Mouse (Mus musculus): ENCODE data around the gene R3hcc1l.

Gene R3hcc1l

GRCm38 (mm10) chr19:42518620-42519310 is at the start of gene R3hcc1l:
Gene R3hcc1l (plus strand): TSS chr19:42518759.
- peak; percentile 99 for DNase-seq (ENCODE audit: low read depth)

GRCm38 (mm10) chr19:42471571-42471970 is 47.0 kb upstream of the R3hcc1l start:
- DNase-seq (ENCODE audit: low read depth), result no peak

DNA sequence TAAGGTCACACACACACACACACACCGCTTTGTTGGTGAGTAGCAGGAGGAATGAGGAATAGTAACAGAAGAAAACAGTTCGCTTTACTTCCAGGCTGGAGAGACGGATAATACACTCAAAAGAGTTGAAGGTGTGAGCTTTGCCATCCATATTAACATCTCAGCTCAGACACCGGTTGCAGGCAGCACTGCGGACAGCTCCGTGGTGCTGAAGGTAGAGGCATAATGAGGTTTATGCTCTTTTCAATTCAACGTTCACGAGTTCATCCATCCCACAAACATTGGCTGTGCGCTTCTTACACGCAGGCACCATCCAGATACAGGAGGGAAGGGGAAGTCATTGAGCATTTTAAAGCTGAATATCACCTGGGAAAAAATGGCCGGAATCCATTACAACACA is 45.7 kb upstream of the R3hcc1l start:
- DNase-seq (ENCODE audit: low read depth), result peak; percentile 73

GRCm38 (mm10) chr19:42477769-42478168 is 40.8 kb upstream of the R3hcc1l start:
- no peak for DNase-seq (ENCODE audit: low read depth)

DNA sequence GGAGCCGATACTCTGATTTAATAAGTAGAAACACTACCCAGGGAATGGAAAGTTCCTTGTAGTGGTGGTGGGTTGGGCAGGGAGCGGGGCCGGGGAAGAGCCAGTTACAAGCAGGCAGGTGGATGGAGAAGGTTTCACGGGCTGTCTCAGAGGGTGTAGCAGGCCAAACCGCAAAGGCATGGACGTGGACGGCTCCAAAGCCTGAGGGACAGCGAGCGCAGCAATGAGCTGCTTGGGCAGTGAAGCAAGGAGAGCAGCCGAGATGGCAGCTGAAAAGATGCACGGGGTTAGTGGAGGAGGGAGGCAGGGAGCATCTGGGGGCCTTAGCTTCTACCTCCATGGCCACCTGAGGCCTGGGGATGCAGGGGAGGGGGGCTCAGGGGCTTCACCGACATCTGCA is 40.3 kb upstream of the R3hcc1l start:
- no peak for DNase-seq (ENCODE audit: low read depth)

GRCm38 (mm10) chr19:42485443-42485842 is 33.1 kb upstream of the R3hcc1l start:
- peak; percentile 50 for DNase-seq (ENCODE audit: low read depth)

- no peak for DNase-seq (ENCODE audit: low read depth)
Measured at GRCm38 (mm10) chr19:42487261-42487660, 31.3 kb upstream of the R3hcc1l start.

DNA sequence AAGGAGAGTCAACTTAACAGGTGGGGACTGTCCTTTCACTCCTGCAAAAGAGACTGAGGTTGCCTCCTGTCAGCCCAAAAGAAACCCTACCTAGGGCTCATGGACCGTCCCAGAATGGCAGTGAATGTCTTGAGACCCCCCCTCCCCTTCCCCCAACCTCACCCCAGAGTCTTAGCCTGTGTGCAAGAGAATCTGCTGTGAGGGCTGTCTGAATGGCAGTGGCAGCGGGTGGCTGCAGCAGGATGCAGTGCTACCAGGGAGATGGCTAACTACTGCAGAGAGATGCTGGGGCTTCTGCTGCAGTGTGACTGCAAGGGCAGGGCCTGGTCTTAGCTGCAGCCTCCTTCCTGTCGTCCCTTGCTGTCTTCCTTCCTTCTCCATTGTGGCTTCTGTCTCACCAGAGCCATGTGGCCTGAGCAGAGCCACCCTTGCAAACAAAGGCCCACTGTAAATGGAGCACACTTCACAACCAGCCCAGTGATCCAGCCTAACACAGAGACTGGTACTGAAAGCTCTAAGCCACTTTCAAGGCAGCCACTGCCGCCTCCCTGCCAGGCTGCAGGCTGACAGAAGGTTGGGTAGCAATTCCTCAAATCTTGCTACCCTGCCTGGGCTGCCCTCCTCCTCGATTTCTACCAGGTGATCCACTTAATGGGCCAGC is 25.2 kb upstream of the R3hcc1l start:
- DNase-seq (ENCODE audit: low read depth), result no peak

GRCm38 (mm10) chr19:42504156-42504555 is 14.4 kb upstream of the R3hcc1l start:
- DNase-seq (ENCODE audit: low read depth), result no peak

DNA sequence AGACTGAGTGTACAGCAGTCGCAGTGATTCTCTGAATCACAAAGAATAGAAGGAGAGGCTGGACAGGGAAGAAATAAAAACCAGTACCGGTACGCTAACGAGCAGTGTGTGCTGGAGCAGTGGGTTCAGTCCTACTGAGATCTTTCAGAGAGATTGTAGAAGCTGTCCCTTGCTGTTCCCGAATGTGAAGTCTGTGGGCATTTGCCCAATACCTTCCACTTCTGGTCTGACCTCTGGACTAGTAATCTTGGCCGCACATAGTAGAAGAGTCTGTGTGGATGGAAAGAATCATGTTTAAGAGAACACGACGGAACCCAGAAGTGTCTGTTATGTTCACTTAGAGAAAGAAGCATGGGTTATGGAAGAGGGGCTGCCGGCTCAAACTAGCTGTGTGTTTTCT is 8.9 kb upstream of the R3hcc1l start:
- no peak for DNase-seq (ENCODE audit: low read depth)

DNA sequence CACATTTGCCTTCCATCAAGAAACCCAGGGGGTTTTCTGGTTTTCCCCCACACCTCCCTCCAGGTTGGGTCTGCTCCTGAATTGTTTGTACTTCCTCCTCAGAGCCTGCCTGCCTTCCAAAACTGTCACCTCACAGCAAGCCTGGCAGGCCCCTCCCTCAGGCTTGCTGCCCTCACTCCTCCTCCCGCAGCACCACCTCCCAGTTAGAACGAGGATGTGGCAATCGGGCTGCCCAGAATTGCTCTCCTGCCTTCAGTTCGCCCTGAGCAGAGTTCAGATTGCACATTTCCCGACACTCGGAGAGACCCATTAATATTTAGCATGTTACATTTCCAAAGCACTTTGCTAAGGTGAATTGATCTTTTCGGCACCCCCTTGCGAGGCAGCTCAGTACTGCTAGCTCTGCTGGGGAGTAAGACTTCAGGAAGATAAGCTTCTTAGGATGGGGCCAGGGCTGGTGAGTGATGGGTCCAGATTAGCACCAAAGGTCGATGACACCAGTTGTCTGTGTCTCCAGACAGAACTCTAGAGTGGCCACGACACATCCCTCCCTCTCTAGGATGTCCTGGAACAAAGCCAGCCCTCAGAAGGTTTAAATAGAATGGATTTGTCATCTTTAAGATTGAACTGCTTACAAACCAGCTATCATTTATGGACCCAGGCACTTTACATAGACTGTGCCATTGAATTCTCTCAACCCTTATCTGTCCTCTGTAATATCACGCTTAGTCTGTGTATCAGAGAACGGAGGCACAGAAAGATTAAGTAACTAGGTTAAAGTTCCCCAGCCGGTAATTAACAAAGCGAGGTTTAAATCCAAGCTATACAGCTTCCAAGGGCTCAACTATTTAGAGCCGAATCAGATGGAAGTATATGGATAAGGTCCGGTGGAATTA is 8.0 kb upstream of the R3hcc1l start:
- peak; percentile 47 for DNase-seq (ENCODE audit: low read depth)

- no peak for DNase-seq (ENCODE audit: low read depth)
Measured at GRCm38 (mm10) chr19:42515656-42516055, 2.9 kb upstream of the R3hcc1l start.

DNA sequence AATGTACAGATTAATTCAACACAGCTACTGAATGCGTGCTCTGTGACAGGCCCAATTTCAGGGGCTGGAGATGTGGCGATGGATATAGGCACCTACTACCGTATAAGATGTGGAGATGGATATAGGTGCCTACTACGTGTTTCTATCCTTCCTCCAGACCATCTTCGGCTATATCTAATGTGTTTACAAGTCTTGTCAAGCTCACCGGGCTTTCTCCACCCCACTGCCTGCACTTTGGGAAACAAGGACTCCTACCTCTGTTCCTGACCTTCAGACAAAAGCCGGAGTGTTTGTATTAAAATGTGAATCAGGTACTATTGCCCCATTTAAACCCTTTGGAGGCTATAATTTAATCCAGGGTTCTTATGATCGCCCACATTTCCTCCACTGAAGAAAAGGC is 2.4 kb upstream of the R3hcc1l start:
- no peak for DNase-seq (ENCODE audit: low read depth)

GRCm38 (mm10) chr19:42517957-42518619 is 471 bp upstream of the R3hcc1l start:
- DNase-seq (ENCODE audit: low read depth), result no peak

DNA sequence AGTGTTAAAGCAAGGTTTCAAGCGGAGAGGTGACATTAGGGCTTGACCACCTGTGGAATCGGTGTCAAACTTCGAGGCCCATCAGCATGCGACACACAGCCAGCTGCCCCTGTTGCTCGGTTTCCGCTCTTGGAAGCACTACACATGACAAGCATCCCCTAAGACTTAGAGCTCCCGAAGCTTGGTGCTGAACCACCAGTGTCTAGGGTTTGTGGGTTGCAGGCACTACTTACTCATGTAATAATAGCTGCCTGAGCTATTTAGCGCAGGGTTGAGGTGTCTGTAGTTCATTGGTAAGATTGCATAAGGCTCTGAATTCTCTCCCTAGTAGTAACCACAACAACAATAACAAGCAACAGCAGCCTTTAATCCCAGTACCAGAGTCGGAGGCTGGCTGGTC is 1.2 kb downstream of the R3hcc1l start:
- DNase-seq (ENCODE audit: low read depth), result peak; percentile 49

DNA sequence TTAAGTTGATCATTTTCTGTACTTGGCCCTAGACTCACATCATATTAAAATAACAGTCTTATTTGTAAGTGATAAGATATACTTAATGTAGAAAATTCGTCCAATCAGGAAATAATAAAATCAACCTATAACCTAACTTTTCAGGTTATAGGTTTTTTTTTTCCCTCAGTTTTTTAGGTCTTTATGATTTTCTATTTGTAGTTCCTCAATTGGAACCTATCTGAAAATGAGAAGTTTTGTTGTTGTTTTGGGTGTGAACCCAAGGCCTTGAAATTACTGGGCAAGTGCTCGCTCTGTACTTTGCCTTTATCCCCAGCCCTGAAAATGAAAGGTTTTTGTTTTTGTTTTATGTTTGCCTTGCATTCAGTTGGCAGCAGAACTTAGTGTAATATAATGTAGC is 6.1 kb downstream of the R3hcc1l start:
- no peak for DNase-seq (ENCODE audit: low read depth)

DNA sequence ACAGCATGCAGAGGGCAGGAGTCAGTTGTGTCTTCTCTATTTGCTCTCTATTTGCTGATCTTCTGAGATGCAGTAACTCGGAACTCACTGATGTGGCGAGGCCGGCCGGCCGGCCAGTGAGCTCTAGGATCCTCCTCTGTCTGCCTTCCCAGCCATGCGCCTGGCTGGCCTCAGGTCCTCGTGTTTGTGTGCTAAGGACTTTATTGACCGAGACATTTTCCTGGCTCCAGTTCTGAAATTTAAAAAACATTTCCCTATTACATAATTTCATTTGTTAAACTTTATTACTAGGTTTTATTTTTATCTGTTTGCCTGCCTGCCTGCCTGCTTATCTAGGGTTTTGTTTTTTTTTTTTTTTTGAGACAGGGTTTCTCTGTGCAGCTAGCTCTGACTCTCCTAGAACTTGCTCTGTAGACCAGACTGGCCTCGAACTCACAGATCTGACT is 11.5 kb downstream of the R3hcc1l start:
- no peak for DNase-seq (ENCODE audit: low read depth)

GRCm38 (mm10) chr19:42534427-42534826 is 15.9 kb downstream of the R3hcc1l start:
- DNase-seq (ENCODE audit: low read depth), result no peak

GRCm38 (mm10) chr19:42537600-42537999 is 19.0 kb downstream of the R3hcc1l start:
- DNase-seq (ENCODE audit: low read depth), result no peak

DNA sequence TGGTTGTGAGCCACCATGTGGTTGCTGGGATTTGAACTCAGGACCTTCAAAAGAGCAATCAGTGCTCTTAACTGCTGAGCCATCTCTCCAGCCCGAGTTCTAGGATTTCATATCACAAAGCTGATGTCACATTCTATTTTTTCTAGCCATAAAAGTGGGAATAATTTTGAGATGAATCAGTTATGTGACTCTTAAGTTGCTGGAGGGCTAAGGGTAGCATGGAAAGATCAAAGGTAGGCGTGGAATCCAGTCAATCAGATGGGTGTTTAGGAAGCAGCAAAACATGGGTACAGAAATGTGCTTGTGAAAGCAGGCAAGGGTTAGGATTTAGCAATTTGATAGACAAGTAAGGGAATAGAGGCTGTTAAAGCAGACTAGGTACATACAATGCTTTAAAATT is 20.4 kb downstream of the R3hcc1l start:
- DNase-seq (ENCODE audit: low read depth), result peak; percentile 35

DNA sequence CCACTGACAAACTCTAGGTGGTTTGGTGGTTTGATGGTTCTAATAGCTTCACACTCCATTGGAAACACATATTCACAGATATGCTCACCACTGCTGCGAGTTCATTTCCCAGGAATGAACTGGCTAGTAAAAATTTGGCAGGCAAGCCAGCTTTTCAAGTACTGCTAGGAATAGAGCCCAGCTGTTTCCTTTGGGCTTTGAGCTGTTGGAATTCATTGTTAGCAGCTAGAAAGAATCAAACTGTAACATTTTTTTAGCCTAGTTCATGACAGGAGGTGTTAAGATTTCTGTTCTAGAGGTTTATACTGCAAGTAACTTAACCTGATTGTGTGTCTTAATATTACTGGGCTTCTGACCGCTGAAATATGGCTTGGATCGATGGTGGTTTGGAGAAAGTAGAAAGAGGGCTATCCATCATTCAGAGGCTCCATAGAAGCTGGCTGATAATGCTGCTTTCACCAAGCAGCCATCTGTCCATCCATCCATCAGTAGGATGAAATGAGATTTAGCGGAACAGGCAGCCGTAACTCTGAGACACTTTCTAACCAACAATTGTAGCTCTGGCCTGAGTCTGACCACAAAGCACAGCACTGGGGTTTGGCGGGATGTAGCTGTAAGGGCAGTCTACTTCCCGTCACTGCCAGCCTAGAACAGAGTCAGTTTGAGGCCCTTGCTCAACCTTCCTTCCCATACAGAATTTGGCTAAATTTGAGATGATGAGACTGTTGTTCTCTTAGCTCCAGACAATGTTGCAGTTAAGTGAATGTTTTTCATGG is 21.0 kb downstream of the R3hcc1l start:
- peak; percentile 80 for DNase-seq (ENCODE audit: low read depth)
